Mouse (Mus musculus) cerebellum, postnatal 4 days (tissue): ENCODE results near the gene Spock1.

Experiments
- DNase-seq, 2 experiments: peaks; one replicate each; pipeline ENCODE4 v3.0.0; 2022; ENCODE audit warnings: low spot score in 2 of 2, mixed read lengths in 1 of 2

Gene Spock1

DNA sequence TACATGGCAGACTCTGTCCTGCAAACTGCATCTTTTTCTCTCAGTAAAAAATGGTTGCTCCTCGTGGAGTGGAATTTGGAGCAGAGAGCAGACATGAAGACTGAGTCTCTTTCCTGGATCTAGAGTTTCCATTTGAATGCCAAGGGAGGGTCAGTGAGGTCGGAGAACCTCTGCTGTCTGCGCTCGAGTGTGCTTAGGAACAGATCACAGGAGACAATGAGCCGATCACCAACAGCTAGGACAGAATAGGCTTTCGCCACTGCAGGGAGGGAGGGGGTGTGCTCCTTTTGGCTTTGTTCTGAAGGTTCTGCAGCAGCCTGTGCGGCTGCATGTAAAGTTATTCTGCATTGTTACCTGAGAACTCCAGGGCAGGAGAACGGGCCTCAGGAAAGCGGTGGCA is 49.6 kb downstream of the Spock1 start:
- DNase-seq, result no peak

DNA sequence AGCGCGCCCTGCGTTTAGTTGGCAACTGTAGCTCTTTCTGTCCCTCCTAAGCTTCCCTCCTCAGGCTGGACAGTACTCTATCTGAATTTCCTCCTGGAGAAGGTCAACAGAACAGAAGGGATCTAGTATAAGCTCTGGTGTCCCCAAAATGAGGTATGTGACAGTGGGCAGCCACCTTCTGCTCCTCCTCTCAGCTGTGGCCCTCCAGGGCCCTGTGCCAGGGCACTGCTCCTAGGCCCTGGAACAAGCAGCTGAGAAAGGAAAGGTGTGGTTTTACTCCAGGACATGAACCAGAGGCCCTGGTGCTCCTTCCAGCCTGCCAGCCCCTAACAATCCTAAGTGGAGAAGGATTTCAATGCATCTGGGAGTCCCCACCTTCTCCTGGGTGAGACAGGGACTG is 51.1 kb downstream of the Spock1 start:
- DNase-seq, result no peak

DNA sequence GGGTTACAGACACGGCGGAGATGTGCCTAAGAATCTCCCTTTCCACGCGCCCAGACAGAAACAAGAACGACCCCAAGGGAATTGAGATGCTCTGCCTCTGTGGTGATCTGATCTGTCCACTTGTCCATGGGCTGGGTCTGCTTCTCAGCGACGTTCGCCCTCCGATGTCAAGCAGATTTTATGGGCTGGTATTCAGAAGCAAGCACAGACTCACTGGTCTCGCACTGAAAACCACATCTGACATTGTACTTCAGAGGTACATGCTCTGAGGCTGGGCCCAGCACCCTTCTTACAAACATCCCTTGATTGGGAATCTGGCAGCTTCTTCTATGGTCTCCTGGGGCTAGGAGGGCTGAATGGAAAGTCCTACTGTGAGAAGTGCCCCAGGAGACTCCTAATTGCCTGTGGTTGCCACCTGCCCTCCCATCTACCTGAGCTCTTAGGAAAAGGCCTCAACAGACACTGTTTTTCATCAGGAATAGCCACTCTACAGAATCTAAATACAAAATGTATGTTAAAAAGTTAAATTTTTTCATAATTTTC is 51.8 kb downstream of the Spock1 start:
- DNase-seq, result no peak

DNA sequence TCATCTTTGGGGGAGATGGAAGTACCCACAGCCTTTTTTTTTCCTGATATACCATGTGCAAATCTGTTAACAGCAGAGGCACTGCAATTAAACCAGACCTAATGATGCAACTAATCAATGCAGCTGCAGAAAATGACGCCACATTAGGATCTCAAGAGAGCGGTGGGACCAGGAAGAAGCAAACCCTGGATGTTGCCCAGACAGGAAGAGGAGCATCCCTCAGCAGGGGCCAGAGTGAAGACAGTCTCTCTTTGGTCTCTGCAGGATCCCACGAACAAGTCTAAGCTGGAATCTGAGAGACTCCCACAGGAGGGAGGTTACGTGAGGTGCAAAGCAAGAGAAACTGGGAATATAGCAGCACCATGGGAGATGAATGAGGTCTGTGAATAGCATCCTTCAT is 52.4 kb downstream of the Spock1 start:
- no peak for DNase-seq

DNA sequence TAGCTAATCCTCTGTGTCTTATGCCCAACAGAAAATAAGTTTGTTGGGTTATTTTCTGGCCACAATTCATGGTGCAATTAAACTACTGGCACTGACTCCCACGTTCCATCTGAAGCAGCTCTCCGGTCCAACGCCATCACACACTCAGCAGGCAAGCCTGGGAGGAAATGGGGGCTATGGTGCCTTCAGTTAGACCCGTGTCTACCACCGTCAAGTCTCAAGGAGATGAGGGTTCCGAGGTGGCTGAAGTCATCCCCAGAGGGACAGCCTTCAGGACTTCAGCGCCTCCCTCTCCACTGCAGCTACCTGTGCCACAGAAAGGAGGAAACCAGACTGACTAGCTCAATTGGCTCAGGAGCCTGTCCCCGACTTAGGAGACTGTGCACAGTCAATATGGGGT is 53.7 kb downstream of the Spock1 start:
- DNase-seq, result no peak

DNA sequence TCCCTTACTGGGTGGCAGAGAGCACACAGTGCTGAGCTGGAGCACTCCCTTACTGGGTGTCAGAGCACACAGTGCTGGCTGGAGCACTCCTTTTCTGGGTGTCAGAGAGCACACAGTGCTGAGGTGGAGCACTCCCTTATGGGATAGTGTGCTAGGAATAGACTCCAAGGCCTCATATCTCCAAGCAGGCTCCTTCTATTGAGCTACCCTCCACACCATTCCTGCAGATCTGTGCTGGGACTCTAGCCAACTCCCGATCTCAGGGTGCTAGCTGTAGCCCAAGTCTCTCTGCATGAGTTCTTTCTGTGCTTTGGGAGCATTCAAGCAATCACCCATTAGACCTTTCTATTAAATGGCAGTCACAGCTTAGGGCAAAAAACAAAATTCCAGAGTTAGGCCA is 54.5 kb downstream of the Spock1 start:
- DNase-seq, result no peak

DNA sequence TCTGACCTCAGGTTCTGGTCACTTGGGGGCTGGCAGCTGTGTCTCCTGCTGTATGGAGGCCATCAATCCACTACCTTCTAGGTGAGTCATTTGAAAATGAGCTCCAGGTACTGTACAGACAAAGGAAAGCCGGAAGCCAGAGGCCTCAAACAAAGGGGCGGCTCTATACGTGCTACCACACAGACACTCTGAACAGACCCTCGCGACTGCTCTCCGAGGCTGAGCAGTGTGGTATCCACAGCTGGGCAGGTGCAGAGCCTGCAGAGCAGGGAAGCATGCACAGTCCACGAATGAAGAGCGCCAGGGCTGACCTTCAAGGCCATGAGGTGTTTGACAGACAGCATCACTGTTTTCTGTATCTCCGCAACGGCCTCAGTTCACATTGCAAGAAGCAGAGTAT is 55.0 kb downstream of the Spock1 start:
- no peak for DNase-seq

DNA sequence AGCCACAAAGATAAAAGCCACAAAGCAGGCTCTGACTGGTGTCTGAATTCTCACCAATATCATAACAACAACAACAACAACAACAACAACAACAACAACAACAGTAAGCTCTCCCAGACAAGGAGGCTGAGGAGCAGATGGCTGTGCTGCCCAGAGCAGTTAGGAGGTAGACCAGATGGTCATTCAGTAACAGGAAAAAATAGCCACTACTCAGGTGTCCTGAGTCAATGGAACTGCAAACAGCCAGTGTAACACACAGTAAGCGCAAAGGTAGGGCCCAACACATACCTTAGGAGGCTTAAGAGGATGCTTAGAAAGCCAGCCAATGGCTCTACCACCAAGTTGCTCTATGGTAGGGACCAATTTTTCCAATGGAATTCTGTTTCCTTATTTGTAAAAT is 59.2 kb downstream of the Spock1 start:
- DNase-seq, result no peak

DNA sequence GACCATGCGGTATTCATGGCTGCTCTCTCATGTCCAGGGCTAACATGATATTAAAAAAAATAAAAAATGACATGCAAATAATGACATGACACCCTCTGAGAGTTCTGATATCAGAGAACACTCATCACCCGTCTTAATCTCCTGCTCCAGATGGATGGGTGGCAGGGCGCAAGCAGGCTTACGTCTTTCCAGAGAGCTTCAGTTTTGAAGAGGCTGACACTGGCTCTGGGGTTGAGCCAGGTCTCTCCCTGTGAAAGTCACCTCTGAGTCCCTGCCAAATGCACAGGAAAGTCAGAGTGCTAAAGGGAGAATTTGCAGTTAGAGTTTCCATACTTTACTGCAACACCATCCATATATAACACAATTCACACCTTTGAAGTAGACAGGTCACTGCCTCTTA is 61.0 kb downstream of the Spock1 start:
- DNase-seq, result no peak

DNA sequence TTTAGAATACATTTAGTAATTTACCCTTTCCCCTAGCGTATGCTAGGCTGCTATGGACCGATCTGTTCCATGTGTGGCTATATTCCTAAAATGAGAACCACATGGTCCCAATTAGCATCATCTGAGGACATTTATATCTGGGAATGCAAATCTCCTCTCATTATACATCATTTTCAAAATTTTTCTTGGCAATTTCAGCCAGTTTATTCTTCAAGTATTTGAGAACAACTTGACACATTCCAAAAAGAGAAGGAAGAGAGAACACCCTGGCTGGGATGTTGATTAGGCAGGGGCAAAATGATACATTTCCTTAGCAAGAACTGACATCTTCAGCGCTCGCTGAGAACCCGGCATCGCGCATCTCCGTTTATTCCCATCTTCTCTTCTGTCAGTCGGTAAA is 61.7 kb downstream of the Spock1 start:
- no peak for DNase-seq

DNA sequence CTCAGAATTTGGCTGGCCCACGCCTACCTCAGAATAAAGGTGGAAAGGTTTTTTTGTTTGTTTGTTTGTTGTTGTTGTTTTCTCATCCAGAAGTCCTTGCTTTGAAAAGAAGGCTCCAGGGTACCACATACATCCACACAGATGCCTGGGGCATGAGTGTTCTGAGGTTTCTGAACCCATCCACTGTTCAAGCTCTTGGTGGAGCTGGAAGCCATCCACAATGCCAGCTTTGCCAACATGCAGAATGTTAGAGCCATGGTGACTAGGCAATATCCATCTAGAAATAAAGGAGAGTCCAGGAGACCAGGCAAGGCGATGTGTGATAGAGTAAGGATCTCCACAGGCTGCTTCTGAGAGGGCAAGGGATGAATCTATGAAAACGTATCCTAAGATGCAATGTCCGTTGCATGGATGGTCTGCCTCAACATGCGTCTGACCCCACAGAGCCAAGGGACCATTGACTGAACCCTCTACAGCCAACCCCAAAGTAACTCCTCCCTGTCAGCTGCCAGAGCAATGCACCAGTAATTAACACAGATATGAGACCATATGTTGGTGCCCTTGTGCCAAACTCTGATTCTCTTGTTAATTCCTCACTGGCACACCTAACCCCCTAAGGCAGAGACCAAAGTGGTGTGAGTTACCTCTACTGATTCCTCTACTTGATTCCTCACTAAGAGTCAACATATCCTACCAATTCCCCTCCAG is 66.8 kb downstream of the Spock1 start:
- DNase-seq, result no peak

DNA sequence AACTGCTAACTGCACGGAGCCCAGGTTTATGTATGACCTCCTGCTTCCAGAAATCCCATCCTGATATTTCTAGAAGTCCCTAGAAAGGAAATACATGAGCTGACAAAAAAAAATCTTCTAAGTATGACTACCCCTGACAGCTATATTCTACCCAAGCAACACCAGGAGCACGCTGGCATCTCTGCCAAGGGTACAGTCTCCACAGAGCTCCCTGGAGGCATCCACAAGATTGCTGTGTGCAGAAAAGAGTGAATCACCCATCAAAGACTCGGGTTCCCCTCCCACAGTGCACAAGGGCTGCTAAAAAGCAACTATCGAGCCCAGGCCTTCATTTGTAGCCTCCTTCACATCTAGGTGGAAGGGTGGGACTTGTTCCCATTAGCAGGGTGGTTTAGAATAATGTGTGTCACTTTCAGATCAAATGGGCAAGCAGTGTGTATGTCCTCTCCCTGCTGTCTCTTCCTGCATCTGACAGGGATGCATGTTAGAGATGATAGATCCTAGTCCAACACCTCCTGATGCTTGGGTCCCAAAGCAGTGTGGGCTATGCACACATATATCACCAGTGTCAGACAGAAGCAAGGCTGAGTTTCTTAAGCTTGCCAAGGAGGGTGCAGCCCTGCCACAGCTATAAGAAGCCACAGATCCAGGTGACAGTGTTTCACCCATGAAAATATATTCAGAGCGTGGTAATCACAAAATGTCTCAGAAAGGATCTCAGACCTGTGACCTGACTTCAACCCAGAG is 70.3 kb downstream of the Spock1 start:
- no peak for DNase-seq

DNA sequence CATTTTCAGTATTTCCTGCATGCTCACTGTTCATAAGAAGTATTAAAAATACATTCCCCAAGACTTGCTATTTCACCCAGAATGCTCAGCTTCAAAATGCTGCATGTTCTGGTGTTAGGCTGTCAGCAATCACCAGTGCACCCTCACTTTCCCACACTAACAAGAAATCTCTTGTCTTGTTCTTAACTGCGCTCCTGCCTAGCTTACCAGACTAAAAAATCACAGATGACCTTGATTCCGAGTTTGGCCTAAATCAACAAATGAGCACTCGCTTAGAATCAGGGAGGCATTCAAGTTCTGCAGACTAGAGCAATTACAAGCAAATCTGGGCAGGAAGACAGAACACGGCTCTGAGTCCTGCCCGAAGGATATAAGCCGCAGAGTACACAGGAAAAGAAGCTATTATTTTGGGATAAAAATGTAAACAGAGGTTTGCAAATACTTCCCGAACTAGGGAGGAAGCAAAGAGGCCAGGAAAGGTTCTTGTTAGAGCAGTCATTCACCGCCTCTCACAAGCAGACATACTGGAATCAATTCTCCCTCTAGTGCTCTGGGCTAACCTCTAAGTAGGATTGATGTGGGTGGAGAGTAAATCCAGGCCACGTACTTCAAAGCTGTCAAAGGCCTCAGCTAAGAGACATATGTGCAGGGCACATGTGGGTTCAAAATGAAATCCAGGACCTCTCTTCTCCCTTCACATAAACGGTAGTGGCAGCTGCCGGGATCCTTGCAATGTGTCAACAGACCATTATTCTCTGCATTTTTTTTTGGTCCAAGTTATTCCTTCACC is 76.6 kb downstream of the Spock1 start:
- DNase-seq, result no peak

DNA sequence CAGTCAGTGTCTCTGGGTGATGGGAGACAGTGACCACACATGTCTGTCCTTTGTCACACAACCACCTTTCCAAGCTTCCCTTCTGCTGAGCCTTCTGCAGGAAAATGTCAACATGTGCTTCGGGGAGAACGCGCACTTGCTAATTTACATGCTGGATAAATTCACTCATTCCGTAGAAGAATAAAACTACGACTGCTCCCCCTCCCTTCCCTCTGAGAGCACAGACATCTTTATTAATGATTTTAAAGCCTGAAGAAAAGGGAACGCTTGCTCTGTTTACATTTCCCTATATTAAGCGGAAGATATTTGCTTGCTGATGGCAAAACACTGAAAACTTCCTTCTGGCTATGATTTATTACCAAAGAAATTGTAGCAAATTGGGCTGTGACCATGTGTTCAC is 77.2 kb downstream of the Spock1 start:
- DNase-seq, result no peak

DNA sequence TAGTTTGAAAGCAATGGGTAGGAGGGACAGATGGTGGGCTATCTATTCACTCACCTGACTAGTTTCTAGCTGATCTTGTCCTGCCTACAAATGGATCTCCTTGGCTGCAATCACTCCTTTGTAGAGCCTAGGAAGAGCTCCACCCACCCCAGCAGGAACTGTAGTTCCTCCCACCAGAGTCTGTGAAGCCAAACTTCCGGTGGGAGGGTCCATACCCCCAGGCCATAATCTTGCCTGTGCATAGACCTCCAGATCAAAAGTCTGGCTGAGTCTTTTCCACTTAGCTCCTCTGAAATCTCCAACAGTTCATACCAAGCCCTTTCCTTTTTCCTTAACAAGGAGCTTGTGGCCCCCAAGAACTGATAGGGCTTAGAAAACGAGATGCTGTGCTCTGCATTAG is 78.0 kb downstream of the Spock1 start:
- no peak for DNase-seq

DNA sequence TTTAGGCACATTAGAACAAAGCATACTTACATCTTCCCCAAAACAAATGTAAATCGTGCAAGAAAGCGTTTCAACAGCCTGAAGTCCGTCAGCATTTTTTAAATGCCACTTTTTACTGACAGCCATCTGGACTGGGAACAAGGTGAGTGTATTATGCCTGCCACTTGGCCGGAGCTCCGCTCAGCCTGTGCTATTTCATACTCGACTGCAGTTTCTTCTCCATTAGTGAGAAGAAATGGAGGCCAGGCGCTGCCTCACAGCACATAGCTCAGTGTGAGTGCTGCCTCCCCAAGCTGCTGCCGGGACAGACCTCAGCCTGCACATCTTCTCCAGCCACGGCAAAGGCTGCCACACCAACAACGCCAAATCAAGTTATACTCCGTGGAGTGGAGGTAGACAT is 91.9 kb downstream of the Spock1 start:
- no peak for DNase-seq

DNA sequence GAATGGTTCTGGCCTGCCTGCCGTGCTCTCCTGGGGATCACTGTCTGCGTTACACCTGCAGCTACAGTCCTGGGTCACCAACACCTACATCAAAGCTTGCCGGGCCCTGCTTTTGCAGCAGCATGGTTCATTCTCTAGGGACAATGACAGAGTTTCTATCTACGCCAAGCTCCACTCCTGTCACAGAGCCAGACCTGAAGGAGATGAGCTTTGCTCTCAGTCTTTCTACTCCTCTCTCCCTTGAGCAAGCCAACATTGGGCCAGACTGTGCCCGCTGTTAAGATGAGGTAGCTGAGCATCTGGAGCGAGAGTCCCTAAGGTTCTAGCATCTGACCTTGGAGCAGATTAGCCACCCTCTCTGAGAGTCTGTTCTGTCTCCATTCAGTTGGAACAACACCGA is 95.5 kb downstream of the Spock1 start:
- no peak for DNase-seq

DNA sequence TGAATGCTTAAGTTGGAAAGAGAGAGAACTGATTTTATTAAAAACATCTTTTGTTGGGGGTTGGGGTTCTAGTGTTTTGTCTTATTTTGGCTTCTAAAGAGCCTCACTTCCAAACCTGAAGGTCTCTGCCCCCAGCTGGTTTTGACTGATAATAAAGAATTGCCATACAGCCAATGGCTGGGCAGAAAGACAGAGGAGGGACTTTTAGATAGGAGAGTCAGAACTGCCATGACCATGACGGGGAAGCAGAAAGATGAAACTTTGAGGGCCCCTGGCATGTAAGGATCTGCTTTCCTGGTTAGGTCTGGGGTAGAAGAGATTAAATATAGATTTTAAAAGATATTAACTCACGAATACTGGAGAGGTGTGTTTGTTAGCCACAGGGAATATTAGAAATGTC is 96.9 kb downstream of the Spock1 start:
- DNase-seq, result no peak

DNA sequence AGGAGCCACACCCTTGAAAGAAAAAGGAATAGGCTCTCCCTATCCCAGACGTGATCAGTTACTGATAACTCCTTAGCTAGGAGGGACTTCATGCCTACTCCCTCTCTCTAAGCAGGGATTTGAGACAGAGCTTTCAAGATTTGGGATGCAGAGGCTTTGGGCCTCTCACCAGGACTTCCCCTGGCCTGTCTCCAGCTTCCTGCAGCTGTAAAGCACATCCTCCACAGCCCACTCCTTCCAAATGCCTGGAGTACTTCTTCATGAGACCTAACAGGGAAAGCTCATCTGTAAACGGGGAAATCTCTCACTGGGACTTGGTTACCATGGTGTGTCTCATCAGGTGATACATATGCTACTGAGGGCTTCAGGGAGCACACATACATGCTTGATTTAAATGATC is 97.3 kb downstream of the Spock1 start:
- DNase-seq, result no peak

DNA sequence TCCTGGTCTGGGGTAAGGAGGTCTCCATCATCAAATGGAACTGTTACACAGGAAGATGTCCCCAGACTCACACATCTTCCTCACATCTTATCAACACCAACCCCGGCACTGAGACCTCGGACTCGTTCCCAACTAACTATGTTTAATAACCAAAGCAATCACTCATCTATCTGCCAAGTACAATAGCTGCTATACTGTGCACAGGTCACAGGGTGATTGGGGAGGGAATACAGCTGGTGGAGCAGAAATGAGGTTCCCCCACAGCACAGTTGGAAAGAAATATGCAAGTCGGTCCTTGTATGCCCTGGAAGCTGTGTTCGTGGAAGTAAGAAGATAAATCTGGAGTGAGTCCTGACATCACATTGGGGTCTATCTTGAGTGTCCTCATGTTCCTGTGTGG is 98.0 kb downstream of the Spock1 start:
- no peak for DNase-seq

DNA sequence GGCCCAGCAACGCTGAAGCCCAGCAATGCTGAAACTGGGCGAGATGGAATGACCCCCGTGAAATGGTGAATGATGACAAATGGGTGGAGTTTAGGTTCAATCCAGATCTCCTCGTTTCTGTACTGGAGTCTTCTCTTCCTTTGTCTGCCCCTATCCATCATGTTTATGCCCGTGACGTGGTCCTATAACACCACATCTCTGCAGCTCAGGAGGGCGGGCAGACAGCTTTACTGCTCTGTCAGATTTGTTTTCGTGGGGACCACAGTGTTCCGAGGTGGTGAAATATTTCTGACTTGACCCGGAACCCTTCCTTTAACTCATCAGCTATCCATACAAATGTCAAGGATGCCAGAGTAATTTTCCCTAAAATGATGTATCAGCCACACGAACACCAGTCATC is 98.5 kb downstream of the Spock1 start:
- DNase-seq, result no peak

DNA sequence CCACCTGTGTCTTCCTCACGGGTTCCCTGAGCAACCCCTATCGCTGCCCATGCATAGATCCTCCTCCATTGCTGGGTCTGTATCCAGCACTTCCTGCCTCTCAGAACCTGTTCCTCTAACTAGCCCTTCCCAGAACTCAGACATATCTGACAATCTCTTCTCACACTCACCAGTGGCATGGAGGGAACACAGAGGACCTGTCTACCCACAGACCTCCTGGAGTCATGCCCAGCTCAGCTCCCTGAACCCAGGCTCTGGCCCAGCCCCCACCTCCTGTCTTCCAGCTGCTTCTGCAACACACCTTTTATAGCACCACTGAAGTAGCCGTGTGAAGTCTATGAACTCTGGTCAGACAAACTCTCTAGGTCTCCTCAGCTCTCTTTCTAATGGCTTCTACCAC is 101.3 kb downstream of the Spock1 start:
- DNase-seq, result no peak

DNA sequence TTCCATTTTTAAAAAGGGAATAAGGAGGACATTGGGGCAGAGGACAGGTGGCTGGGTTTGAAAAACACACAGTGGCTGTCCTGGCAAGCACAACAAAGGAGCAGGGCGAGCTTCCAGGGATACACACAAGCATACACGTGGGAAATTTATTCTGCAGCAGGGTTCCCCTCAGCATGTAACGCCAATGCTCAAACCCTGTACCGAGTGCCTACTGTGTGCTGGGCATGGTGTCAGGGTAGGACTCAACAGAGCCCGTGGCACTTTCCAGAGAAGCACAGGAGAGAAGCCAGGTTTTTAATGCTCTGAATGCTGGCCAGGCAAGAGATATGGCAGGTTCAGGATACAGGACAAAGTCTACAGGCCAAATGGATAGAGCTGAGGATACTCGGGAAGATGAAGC is 101.8 kb downstream of the Spock1 start:
- DNase-seq, result no peak
